Mouse (Mus musculus) brain, embryonic 18.5 days (tissue): ENCODE data around the gene Tmem238l.

Source experiments
- DNase-seq: peaks from one replicate; pipeline ENCODE4 v3.0.0-alpha.2; 2012; ENCODE audit warnings: low read depth, low spot score

The Tmem238l gene

GRCm38 (mm10) chr11:66956303-66956702 is at the start of gene Tmem238l:
TSS of gene Tmem238l (plus strand) at chr11:66956638.
- DNase-seq, result no peak

- no peak for DNase-seq
Measured at GRCm38 (mm10) chr11:66911811-66912210, 44.6 kb upstream of the Tmem238l start, which contains the start of gene Pirt. TSS of gene Pirt (plus strand) at chr11:66911981.

- no peak for DNase-seq
Measured at GRCm38 (mm10) chr11:66912531-66913458, 43.6 kb upstream of the Tmem238l start.

- DNase-seq, result no peak
Measured at GRCm38 (mm10) chr11:66914249-66914648, 42.2 kb upstream of the Tmem238l start.

GRCm38 (mm10) chr11:66920012-66920411 is 36.4 kb upstream of the Tmem238l start:
- DNase-seq, result no peak

- no peak for DNase-seq
Measured at GRCm38 (mm10) chr11:66924095-66924823, 32.2 kb upstream of the Tmem238l start.

- DNase-seq, result no peak
Measured at GRCm38 (mm10) chr11:66928311-66928710, 28.1 kb upstream of the Tmem238l start.

GRCm38 (mm10) chr11:66932827-66933599 is 23.4 kb upstream of the Tmem238l start:
- no peak for DNase-seq

- no peak for DNase-seq
Measured at GRCm38 (mm10) chr11:66934428-66935173, 21.8 kb upstream of the Tmem238l start.

GRCm38 (mm10) chr11:66942011-66942410 is 14.4 kb upstream of the Tmem238l start:
- no peak for DNase-seq

GRCm38 (mm10) chr11:66945224-66945767 is 11.1 kb upstream of the Tmem238l start:
- DNase-seq, result no peak

- no peak for DNase-seq
Measured at GRCm38 (mm10) chr11:66946521-66946920, 9.9 kb upstream of the Tmem238l start.

GRCm38 (mm10) chr11:66946922-66947321 is 9.5 kb upstream of the Tmem238l start:
- no peak for DNase-seq

- no peak for DNase-seq
Measured at GRCm38 (mm10) chr11:66960797-66961196, 4.4 kb downstream of the Tmem238l start.

- DNase-seq, result no peak
Measured at GRCm38 (mm10) chr11:66961447-66962176, 5.2 kb downstream of the Tmem238l start.

GRCm38 (mm10) chr11:66963462-66963861 is 7.0 kb downstream of the Tmem238l start:
- no peak for DNase-seq

- DNase-seq, result no peak
Measured at GRCm38 (mm10) chr11:66966500-66967116, 10.2 kb downstream of the Tmem238l start.

GRCm38 (mm10) chr11:66968575-66968974 is 12.1 kb downstream of the Tmem238l start:
- no peak for DNase-seq

- no peak for DNase-seq
Measured at GRCm38 (mm10) chr11:66973507-66973906, 17.1 kb downstream of the Tmem238l start.
